Mouse (Mus musculus): ENCODE measurements at regions not wholly inside any gene's neighbourhood (a gene's known extent, or its start where the extent isn't known, plus 50 kb on each side); places are given as distances from the start of the nearest gene placed in this dataset.

- TF ChIP-seq CTCF (IDR thresholded peaks at IDR 0.05; ENCODE audit: control insufficient read depth, insufficient read depth, insufficient read length) (no peak), MYOD1 (IDR thresholded peaks at IDR 0.05; ENCODE audit: control insufficient read depth, insufficient read length, low read depth) (no peak), CEBPB (IDR thresholded peaks at IDR 0.05; ENCODE audit: low read depth) (no peak), MAX (IDR thresholded peaks at IDR 0.05) (no peak)
Measured at GRCm38 (mm10) chr2:75341726-75342280, 317.3 kb upstream of the Hnrnpa3 start.

Measured in C2C12 (cell line).